Mouse (Mus musculus): ENCODE results near the gene Aire. TPM values are rescaled to one million over a fixed set of nuclear protein-coding genes. Genes with fewer than 3 reads are reported as not detected.

The Aire gene
- polyA plus RNA-seq, 1 experiment from 2014 or later, result not detected

DNA sequence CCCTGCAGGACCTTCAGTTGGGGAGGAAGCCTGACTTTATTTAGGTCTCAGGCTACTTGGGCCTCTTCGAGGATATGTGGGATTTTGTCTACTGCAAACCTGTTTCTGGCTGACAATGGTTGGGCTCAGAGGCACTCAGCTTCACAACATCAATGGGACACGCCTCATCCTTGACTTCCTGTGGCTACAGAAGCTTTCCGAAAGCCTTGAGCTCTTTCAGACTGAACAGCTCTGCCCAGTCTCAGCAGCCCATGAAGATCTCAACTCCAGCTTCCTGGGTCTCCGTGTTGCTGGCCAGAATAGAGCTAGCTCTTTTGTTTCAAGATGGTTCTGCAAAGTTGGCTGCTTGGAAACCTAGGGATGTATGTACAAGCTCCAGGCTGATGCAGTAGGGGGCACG, 34.9 kb upstream of the Aire start:
- Histone ChIP-seq H3K4me2 (no peak overlapping the region), H3K27me3 (0 out of 2 replicates have a peak, but pooled peaks cover 1% of the 10 kb centered on the region), H3K9me3 (replicated peaks) (no peaks in the 10 kb centered on the region), H3K4me3 (replicated peaks) (no peak overlapping the region), H3K27ac (replicated peaks) (no peak overlapping the region), H3K9ac (no peak overlapping the region), H3K4me1 (replicated peaks) (no peaks in the 10 kb centered on the region), H3K36me3 (replicated peaks) (no peaks in the 10 kb centered on the region)
- WGBS (ENCODE audit: insufficient replicate concordance), result 34% methylated on average over 5 of the region's 5 CpGs
- ATAC-seq (ENCODE audit: insufficient read depth), result no peak

DNA sequence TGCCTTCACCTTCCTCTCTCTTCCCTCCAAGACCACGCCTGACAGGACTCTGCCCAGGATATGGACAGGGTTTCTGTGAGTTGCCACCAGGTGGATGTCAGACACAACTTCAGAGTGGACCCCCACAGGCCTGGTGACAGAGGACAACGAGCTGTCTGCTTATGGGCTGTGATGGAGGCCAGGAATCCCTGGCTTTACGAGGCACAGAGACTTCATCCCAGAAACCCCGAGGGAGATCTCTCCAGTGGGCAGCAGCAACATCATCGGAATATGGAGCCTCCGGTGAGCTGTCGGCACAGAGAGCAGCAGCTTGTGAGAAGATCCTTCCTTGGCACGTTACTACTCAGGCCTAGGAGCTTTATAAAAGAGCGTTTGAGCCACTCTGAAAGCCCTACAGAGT, 34.5 kb upstream of the Aire start:
- Histone ChIP-seq H3K4me2 (no peak overlapping the region), H3K4me1 (replicated peaks) (no peaks in the 10 kb centered on the region), H3K27me3 (no peaks in the 10 kb centered on the region), H3K9me3 (replicated peaks) (no peaks in the 10 kb centered on the region), H3K27ac (replicated peaks) (no peak overlapping the region), H3K4me3 (replicated peaks) (no peak overlapping the region), H3K36me3 (replicated peaks) (no peaks in the 10 kb centered on the region), H3K9ac (no peak overlapping the region)
- 66% methylated on average over 9 of the region's 9 CpGs for WGBS (ENCODE audit: insufficient replicate concordance)
- ATAC-seq (ENCODE audit: insufficient read depth), result no peak

DNA sequence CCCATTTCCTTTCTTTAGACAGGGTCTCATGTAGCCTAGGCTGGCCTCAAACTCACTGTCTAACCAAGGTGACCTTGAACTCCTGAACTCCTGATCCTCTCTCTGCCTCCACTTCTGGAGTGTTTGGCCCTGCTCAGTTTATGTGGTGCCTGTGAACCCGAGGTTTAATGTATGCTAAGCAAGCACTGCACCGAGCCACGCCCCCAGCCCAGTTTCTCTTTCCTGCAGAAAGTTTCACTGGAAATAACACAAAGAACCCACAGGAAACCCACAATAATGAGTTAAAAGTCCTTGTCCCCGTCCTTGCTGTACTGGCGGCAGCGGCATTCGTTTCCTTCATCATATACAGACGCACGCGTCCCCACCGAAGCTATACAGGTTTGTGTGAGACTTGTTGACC, 31.6 kb upstream of the Aire start:
- 14% methylated on average over 11 of the region's 11 CpGs for WGBS (ENCODE audit: insufficient replicate concordance)
- ATAC-seq (ENCODE audit: insufficient read depth), result no peak
- no peak overlapping the region for H3K4me2 ChIP-seq

DNA sequence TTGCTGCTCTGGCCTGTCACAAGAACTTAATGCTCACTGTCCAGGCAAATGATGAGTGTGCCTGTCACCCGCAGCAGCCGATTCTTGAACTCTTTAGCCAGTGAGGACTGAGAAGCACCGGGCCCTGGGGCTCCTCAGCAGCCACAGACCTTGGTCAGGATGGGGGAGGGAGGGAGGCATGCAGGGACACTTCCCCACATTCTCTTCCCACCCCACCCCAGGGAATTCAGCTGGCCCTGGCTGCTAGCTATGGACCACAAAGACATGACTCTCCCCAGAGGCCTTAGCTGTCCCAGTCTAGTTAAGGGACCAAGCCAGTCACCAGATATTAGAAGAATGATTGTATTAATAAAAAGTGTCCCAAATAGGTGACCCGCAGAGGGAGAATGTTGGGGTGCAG, 30.7 kb upstream of the Aire start:
- ATAC-seq (ENCODE audit: insufficient read depth), result no peak
- 55% methylated on average over 4 of the region's 4 CpGs for WGBS (ENCODE audit: insufficient replicate concordance)
- Histone ChIP-seq H3K4me1 (replicated peaks) (0 out of 2 replicates have a peak, but pooled peaks cover 3% of the 10 kb centered on the region), H3K4me3 (replicated peaks) (no peak overlapping the region), H3K36me3 (replicated peaks) (peaks cover 5% of the 10 kb centered on the region; the same call in 1 of the 2 replicates), H3K27ac (replicated peaks) (no peak overlapping the region), H3K9ac (no peak overlapping the region), H3K4me2 (no peak overlapping the region), H3K9me3 (replicated peaks) (no peaks in the 10 kb centered on the region), H3K27me3 (peaks cover 26% of the 10 kb centered on the region)

More for the DNA sequence above, 31.6 kb upstream of the Aire start:
- Histone ChIP-seq H3K36me3 (replicated peaks) (peaks cover 5% of the 10 kb centered on the region; the same call in 1 of the 2 replicates), H3K9me3 (replicated peaks) (no peaks in the 10 kb centered on the region), H3K27ac (replicated peaks) (no peak overlapping the region), H3K9ac (no peak overlapping the region), H3K4me1 (replicated peaks) (no peaks in the 10 kb centered on the region), H3K27me3 (peaks cover 18% of the 10 kb centered on the region), H3K4me3 (replicated peaks) (no peak overlapping the region)

DNA sequence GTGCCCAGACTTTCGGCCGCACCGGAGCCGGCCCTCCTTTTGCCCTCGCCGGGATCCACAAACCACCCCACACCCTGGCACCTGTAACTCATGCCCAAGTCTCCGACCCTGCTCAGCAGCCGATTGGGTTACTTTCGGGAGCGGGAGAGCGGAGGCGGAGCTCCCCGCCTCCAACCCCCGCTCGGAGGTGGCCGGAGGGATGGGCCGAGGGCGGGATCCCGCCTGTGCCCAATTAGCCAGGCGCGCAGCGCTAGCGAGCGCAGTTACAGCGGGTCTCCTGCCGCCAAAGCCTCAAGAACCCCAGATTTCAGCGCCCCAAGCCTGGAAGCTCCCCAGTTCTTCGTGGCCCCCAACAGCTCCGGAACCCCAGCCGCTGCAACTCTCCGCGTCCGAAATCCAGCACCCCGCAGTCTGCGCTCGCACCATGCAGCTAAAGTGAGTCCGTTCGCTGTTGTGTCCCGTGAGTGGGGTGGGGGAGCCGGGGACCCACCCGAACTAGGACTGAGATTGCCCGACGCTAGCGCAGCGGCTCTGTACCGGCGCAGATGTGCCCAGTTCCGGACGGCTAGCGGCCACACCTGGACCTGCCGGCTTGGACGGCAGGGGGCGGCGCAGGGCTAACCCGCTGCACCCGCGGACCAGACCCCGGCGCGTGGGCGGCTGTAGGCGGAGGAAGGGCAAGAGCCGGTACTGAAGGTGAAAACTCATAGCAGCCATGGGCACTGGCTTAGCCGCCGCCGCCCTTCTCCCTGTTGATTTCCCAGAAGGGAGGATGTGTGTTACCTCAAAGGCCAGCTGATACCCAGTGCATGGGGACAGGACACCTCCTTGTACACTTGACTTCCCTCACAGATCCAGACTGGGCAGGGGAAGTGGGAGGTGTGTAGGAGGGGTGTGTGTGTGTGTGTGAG, 25.9 kb upstream of the Aire start, which contains the start of gene Icosl:
Gene Icosl (plus strand): TSS at position 202 of the 911 bp plus-strand sequence.
- Histone ChIP-seq H3K9ac (peak within 1 kb of the TSS; percentile 39; the same call in 1 of the 2 replicates), H3K27ac (replicated peaks) (no peak within 1 kb of the TSS), H3K4me3 (replicated peaks) (peak within 1 kb of the TSS; percentile 58), H3K4me2 (peak within 1 kb of the TSS; percentile 66), H3K27me3 (peaks cover 46% of the 10 kb centered on the region), H3K4me1 (replicated peaks) (0 out of 2 replicates have a peak, but pooled peaks cover 3% of the 10 kb centered on the region), H3K9me3 (replicated peaks) (no peaks in the 10 kb centered on the region), H3K36me3 (replicated peaks) (peaks cover 5% of the 10 kb centered on the region; the same call in 1 of the 2 replicates)
- under 1% methylated on average over 66 of the region's 66 CpGs for WGBS (ENCODE audit: insufficient replicate concordance)
- ATAC-seq (ENCODE audit: insufficient read depth), result peak; percentile 77

DNA sequence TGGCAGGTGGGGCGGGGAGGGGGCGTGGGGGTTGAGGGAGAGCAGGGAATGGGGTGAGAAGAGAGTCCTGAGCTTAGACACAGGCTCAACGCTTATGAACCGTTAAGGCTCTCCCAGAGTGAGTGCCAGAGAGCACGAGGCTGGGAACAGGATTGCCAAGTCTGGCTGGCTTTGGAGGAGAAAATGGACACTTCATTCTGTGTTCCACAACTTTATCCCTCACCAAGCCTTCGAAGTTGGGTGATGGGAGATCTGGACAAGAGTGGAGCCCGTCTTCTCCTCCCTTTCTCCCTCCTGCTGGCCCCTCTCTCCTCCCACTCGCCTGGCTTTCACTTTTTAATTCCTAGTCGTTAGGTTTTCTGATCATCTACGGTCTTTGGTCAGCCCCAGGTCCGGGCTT, 25.1 kb upstream of the Aire start:
- WGBS (ENCODE audit: insufficient replicate concordance), result 14% methylated on average over 11 of the region's 11 CpGs

DNA sequence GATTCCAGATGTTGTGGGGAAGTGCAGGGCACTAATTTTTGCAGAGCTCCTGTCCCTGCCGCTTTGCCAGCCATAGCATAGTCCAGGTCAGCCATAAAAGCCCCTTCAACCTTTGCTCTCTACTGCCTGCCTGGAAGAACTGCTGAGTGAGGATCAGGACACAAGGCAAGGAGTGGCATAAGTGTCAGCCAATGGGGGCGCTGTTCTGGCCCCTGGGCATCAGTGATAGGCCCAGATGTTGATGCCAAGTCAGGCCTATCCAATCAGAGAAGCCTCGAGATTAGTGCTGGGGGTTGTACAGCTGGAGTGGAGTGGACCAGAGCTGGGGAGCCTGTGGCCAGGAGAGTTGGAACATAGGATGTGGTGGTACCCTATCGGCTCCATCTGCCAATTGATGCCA, 23.8 kb upstream of the Aire start:
- WGBS (ENCODE audit: insufficient replicate concordance), result 23% methylated on average over 4 of the region's 4 CpGs
- Histone ChIP-seq H3K4me3 (replicated peaks) (no peak overlapping the region), H3K4me2 (no peak overlapping the region), H3K9ac (no peak overlapping the region), H3K4me1 (replicated peaks) (0 out of 2 replicates have a peak, but pooled peaks cover 3% of the 10 kb centered on the region), H3K27ac (replicated peaks) (no peak overlapping the region), H3K9me3 (replicated peaks) (no peaks in the 10 kb centered on the region), H3K27me3 (peaks cover 46% of the 10 kb centered on the region), H3K36me3 (replicated peaks) (peaks cover 5% of the 10 kb centered on the region; the same call in 1 of the 2 replicates)
- no peak for ATAC-seq (ENCODE audit: insufficient read depth)

More for the DNA sequence above, 25.1 kb upstream of the Aire start:
- Histone ChIP-seq H3K4me3 (replicated peaks) (peak overlapping the region; percentile 58), H3K36me3 (replicated peaks) (peaks cover 5% of the 10 kb centered on the region; the same call in 1 of the 2 replicates), H3K9ac (no peak overlapping the region), H3K4me1 (replicated peaks) (0 out of 2 replicates have a peak, but pooled peaks cover 3% of the 10 kb centered on the region), H3K27ac (replicated peaks) (no peak overlapping the region), H3K4me2 (peak overlapping the region; percentile 66), H3K27me3 (peaks cover 46% of the 10 kb centered on the region), H3K9me3 (replicated peaks) (no peaks in the 10 kb centered on the region)
- ATAC-seq (ENCODE audit: insufficient read depth), result no peak

DNA sequence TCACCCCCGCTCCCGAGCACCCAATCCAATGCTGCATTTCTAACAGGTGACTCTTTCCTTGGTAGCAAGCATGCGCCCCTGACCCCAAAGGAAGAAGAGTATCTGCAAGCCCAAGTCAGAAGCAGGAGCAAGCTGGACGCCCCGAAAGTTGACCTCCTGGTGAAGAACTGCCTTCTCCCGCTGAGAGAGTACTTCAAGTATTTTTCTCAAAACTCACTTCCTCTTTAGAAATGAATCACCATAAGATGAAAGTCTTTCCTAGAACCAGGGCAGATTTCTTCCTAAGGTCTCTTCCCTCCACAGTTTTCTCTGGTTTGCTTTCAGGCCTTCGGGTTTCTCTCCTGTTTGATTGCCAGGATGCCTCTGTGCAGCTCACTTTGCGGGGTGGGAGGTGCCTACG, 19.7 kb upstream of the Aire start:
- WGBS (ENCODE audit: insufficient replicate concordance), result 55% methylated on average over 9 of the region's 9 CpGs
- Histone ChIP-seq H3K9ac (no peak overlapping the region), H3K36me3 (replicated peaks) (no peaks in the 10 kb centered on the region), H3K9me3 (replicated peaks) (no peaks in the 10 kb centered on the region), H3K4me1 (replicated peaks) (no peaks in the 10 kb centered on the region), H3K4me2 (no peak overlapping the region), H3K27me3 (peaks cover 10% of the 10 kb centered on the region), H3K4me3 (replicated peaks) (no peak overlapping the region), H3K27ac (replicated peaks) (no peak overlapping the region)
- no peak for ATAC-seq (ENCODE audit: insufficient read depth)

DNA sequence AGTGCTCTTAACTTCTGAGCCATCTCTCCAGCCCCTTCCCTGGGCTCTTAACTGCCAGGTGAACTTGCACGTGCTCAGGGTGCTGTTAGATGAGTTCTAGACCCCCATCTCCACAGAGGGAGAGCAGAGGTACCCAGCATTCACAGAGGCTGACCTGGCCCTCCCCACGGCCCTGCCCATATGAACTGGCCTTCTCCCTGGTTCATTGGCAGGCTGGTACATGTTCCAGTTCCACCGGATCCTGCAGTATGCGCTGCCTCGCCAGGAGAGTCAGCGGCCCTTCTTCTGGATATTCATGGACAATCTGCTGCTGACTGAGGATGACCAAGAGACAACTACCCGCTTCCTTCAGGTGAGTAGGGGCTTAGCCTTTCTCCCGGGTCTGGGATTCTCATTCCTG, 13.6 kb upstream of the Aire start:
- Histone ChIP-seq H3K36me3 (replicated peaks) (no peaks in the 10 kb centered on the region), H3K9me3 (replicated peaks) (no peaks in the 10 kb centered on the region), H3K4me1 (replicated peaks) (0 out of 2 replicates have a peak, but pooled peaks cover 4% of the 10 kb centered on the region), H3K27me3 (no peaks in the 10 kb centered on the region), H3K4me2 (no peak overlapping the region), H3K27ac (replicated peaks) (no peak overlapping the region), H3K9ac (no peak overlapping the region), H3K4me3 (replicated peaks) (no peak overlapping the region)
- 68% methylated on average over 8 of the region's 8 CpGs for WGBS (ENCODE audit: insufficient replicate concordance)
- ATAC-seq (ENCODE audit: insufficient read depth), result no peak

DNA sequence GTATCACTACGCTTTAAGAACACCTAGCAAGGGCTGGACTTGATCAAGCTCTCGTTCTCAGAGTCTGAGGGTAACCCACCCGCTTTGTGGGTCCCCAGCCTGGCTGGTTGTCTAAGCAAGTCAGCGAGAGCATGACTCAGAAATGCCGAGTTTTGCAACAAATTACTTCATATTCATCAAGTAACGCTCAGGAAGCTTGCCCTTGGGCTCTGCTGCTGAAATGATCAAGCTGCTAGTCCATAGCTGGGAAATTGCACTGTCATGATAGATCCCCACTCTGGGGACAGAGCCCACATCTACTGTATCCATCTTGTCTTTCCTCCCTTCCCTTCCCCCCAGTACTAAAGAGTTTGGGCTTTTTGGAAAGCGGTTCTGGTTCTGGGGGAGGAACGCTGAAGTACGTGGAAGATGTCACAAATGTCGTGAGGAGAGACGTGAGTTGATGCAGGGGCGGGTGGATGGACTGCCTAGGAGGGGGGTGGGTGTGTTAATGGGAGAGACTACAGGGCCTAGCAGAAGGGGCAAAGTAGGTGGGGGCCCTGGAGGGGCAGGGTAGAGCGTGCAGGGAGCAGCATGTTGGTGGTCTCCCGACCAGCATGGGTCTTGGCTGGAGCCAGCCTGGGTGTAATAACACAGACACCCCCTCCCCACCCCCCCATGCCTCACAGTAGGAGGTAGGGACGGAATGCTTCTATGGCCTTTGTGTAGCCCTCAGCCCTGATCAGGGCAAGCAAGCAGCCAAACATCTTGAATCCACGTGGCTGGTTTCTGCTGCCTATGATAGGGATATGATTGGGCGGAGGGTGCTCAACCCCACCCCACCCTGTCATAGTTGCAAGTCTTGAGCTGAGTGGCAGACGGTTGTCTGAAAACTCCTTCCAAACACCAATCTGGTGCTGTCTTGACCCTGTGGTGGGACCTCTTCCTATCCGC, 11.5 kb upstream of the Aire start:
- no peak overlapping the region for H3K4me3 ChIP-seq (replicated peaks)
- H3K27me3 ChIP-seq, result no peaks in the 10 kb centered on the region
- H3K27ac ChIP-seq (replicated peaks), result no peak overlapping the region
- 0 out of 2 replicates have a peak, but pooled peaks cover 4% of the 10 kb centered on the region for H3K4me1 ChIP-seq (replicated peaks)
- no peaks in the 10 kb centered on the region for H3K9me3 ChIP-seq (replicated peaks)
- no peaks in the 10 kb centered on the region for H3K36me3 ChIP-seq (replicated peaks)
- no peak overlapping the region for H3K4me2 ChIP-seq
- ATAC-seq (ENCODE audit: insufficient read depth), result no peak
- H3K9ac ChIP-seq, result no peak overlapping the region
- 47% methylated on average over 19 of the region's 19 CpGs for WGBS (ENCODE audit: insufficient replicate concordance)

Data from liver, embryonic 15.5 days (tissue).